Mouse (Mus musculus) stomach, embryonic 15.5 days (tissue): Measurements from ENCODE around the gene Tlr8. TPM values are rescaled to one million over a fixed set of nuclear protein-coding genes. Genes with fewer than 3 reads are reported as not detected.

ENCODE experiments used
- ATAC-seq: fragments of 200-750 bp; cut with Nextera tagmentation; 2 replicates; pipeline ENCODE4 v1.8.0; 2017; ENCODE audit warnings: low read depth, moderate number of reproducible peaks, moderate TSS enrichment; ENCODE audit not compliant: insufficient read depth, low FRiP score
- H3K27ac ChIP-seq: fragments of 300-500 bp; sonication (generic); 2 replicates; pipeline ENCODE4 v1.5.1; 2015; ENCODE audit warnings: mild to moderate bottlenecking, inconsistent platforms
- H3K27me3 ChIP-seq: fragments of 300-500 bp; sonication (generic); replicated peaks from 2 replicates; pipeline ENCODE4 v1.6.1; 2015; ENCODE audit warnings: inconsistent platforms
- H3K36me3 ChIP-seq: fragments of 300-500 bp; sonication (generic); 2 replicates; pipeline ENCODE4 v1.6.1; 2015; ENCODE audit warnings: inconsistent platforms
- H3K4me1 ChIP-seq: fragments of 300-500 bp; sonication (generic); 2 replicates; pipeline ENCODE4 v1.6.1; 2015; ENCODE audit warnings: inconsistent platforms
- H3K4me2 ChIP-seq: fragments of 300-500 bp; sonication (generic); 2 replicates; pipeline ENCODE4 v1.6.1; 2015; ENCODE audit warnings: mild to moderate bottlenecking, inconsistent platforms
- H3K4me3 ChIP-seq: fragments of 300-500 bp; sonication (generic); replicated peaks from 2 replicates; pipeline ENCODE4 v1.5.1; 2015; ENCODE audit warnings: inconsistent platforms
- H3K9ac ChIP-seq: fragments of 300-500 bp; sonication (generic); 2 replicates; pipeline ENCODE4 v1.6.1; 2015; ENCODE audit warnings: inconsistent platforms
- H3K9me3 ChIP-seq: fragments of 300-500 bp; sonication (generic); 2 replicates; pipeline ENCODE4 v1.6.1; 2016; ENCODE audit warnings: inconsistent platforms
- WGBS: fragments of 180-500 bp; shearing (Covaris S2); methylation state at CpG from one replicate; pipeline ENCODE4 v1.1.7; 2015; 5-methylcytosine and 5-hydroxymethylcytosine counted together
- polyA plus RNA-seq: library from polyadenylated mRNA; unstranded; fragments of >200 nt; fragmentation: Nextera tagmentation; extraction: Ambion mirVana; gene quantifications from 2 replicates; pipeline ENCODE4 v1.2.1, GENCODE M21; 2015

The Tlr8 gene
- polyA plus RNA-seq, 1 experiment from 2014 or later, result 0.55 TPM

GRCm38 (mm10) chrX:167227138-167227537 is 37.0 kb downstream of the Tlr8 start:
- H3K4me2 ChIP-seq, result no peak overlapping the region
- no peaks in the 10 kb centered on the region for H3K9me3 ChIP-seq
- WGBS, result 77% methylated on average over 7 of the region's 7 CpGs
- H3K9ac ChIP-seq, result no peak overlapping the region
- H3K4me1 ChIP-seq, result no peaks in the 10 kb centered on the region
- H3K27me3 ChIP-seq, result no peaks in the 10 kb centered on the region
- H3K4me3 ChIP-seq, result no peak overlapping the region
- ATAC-seq, result no peak
- no peak overlapping the region for H3K27ac ChIP-seq
- H3K36me3 ChIP-seq, result no peaks in the 10 kb centered on the region

- Histone ChIP-seq H3K27me3 (no peaks in the 10 kb centered on the region), H3K27ac (no peak overlapping the region), H3K9ac (no peak overlapping the region), H3K4me1 (no peaks in the 10 kb centered on the region), H3K9me3 (no peaks in the 10 kb centered on the region), H3K4me2 (no peak overlapping the region), H3K4me3 (no peak overlapping the region), H3K36me3 (no peaks in the 10 kb centered on the region)
- 91% methylated on average over 5 of the region's 5 CpGs for WGBS
- ATAC-seq, result no peak
Observed at GRCm38 (mm10) chrX:167226570-167226969, 37.6 kb downstream of the Tlr8 start.

- Histone ChIP-seq H3K27me3 (no peaks in the 10 kb centered on the region), H3K27ac (0 out of 2 replicates have a peak overlapping the region, but pooled peaks have one; percentile 57), H3K4me3 (no peak overlapping the region), H3K9me3 (no peaks in the 10 kb centered on the region), H3K4me1 (no peaks in the 10 kb centered on the region), H3K36me3 (no peaks in the 10 kb centered on the region), H3K9ac (no peak overlapping the region), H3K4me2 (no peak overlapping the region)
- ATAC-seq, result no peak; the same call in 1 of the 2 replicates
- WGBS, result 16% methylated on average over 8 of the region's 8 CpGs
Observed at GRCm38 (mm10) chrX:167212707-167213106, 51.4 kb downstream of the Tlr8 start.

- 53% methylated on average over 9 of the region's 9 CpGs for WGBS
- no peaks in the 10 kb centered on the region for H3K4me1 ChIP-seq
- ATAC-seq, result no peak
- 0 out of 2 replicates have a peak overlapping the region, but pooled peaks have one; percentile 57 for H3K27ac ChIP-seq
- H3K9ac ChIP-seq, result no peak overlapping the region
- H3K4me2 ChIP-seq, result no peak overlapping the region
- no peaks in the 10 kb centered on the region for H3K27me3 ChIP-seq
- H3K36me3 ChIP-seq, result no peaks in the 10 kb centered on the region
- H3K4me3 ChIP-seq, result no peak overlapping the region
- H3K9me3 ChIP-seq, result no peaks in the 10 kb centered on the region
Observed at GRCm38 (mm10) chrX:167211871-167212555, 52.1 kb downstream of the Tlr8 start.

- Histone ChIP-seq H3K4me2 (peak overlapping the region; percentile 8; the same call in 1 of the 2 replicates), H3K9ac (no peak overlapping the region), H3K27ac (peak overlapping the region; percentile 89), H3K4me3 (no peak overlapping the region; the same call in 1 of the 2 replicates), H3K4me1 (no peaks in the 10 kb centered on the region), H3K27me3 (no peaks in the 10 kb centered on the region), H3K36me3 (no peaks in the 10 kb centered on the region), H3K9me3 (no peaks in the 10 kb centered on the region)
- no peak for ATAC-seq
- 39% methylated on average over 6 of the region's 6 CpGs for WGBS
Observed at GRCm38 (mm10) chrX:167210319-167210728, 53.8 kb downstream of the Tlr8 start.

GRCm38 (mm10) chrX:167209828-167210227 is 54.3 kb downstream of the Tlr8 start:
- 54% methylated on average over 8 of the region's 8 CpGs for WGBS
- no peaks in the 10 kb centered on the region for H3K27me3 ChIP-seq
- H3K36me3 ChIP-seq, result no peaks in the 10 kb centered on the region
- peak overlapping the region; percentile 89 for H3K27ac ChIP-seq
- ATAC-seq, result no peak
- no peaks in the 10 kb centered on the region for H3K9me3 ChIP-seq
- H3K4me1 ChIP-seq, result no peaks in the 10 kb centered on the region
- H3K4me2 ChIP-seq, result peak overlapping the region; percentile 49
- H3K4me3 ChIP-seq, result peak overlapping the region; percentile 56
- no peak overlapping the region for H3K9ac ChIP-seq

GRCm38 (mm10) chrX:167208978-167209754 is 55.0 kb downstream of the Tlr8 start, which contains the start of gene Tmsb4x:
Gene Tmsb4x, minus strand, starts transcription at chrX:167209315.
- Histone ChIP-seq H3K9ac (peak within 1 kb of the TSS; percentile 63), H3K27ac (peak within 1 kb of the TSS; percentile 89), H3K9me3 (no peaks in the 10 kb centered on the region), H3K4me1 (no peaks in the 10 kb centered on the region), H3K4me3 (peak within 1 kb of the TSS; percentile 56), H3K36me3 (no peaks in the 10 kb centered on the region), H3K4me2 (peak within 1 kb of the TSS; percentile 49), H3K27me3 (no peaks in the 10 kb centered on the region)
- WGBS, result 16% methylated on average over 39 of the region's 39 CpGs
- ATAC-seq, result peak; percentile 83

GRCm38 (mm10) chrX:167208506-167208820 is 55.7 kb downstream of the Tlr8 start:
- Histone ChIP-seq H3K27me3 (no peaks in the 10 kb centered on the region), H3K4me3 (peak overlapping the region; percentile 56)
- WGBS, result 15% methylated on average over 16 of the region's 16 CpGs

GRCm38 (mm10) chrX:167207741-167208505 is 56.2 kb downstream of the Tlr8 start:
- Histone ChIP-seq H3K36me3 (no peaks in the 10 kb centered on the region), H3K4me3 (peak overlapping the region; percentile 56), H3K27ac (peak overlapping the region; percentile 89), H3K9ac (peak overlapping the region; percentile 63), H3K4me1 (no peaks in the 10 kb centered on the region), H3K4me2 (peak overlapping the region; percentile 43), H3K9me3 (no peaks in the 10 kb centered on the region), H3K27me3 (no peaks in the 10 kb centered on the region)
- no peak for ATAC-seq
- 18% methylated on average over 25 of the region's 25 CpGs for WGBS

More at GRCm38 (mm10) chrX:167208506-167208820, 55.7 kb downstream of the Tlr8 start:
- Histone ChIP-seq H3K9me3 (no peaks in the 10 kb centered on the region), H3K4me1 (no peaks in the 10 kb centered on the region), H3K27ac (peak overlapping the region; percentile 89), H3K4me2 (peak overlapping the region; percentile 5; the same call in 1 of the 2 replicates), H3K9ac (peak overlapping the region; percentile 63), H3K36me3 (no peaks in the 10 kb centered on the region)
- no peak for ATAC-seq

- H3K4me2 ChIP-seq, result peak overlapping the region; percentile 43; the same call in 1 of the 2 replicates
- no peak overlapping the region for H3K4me3 ChIP-seq
- no peaks in the 10 kb centered on the region for H3K9me3 ChIP-seq
- H3K27me3 ChIP-seq, result no peaks in the 10 kb centered on the region
- no peak for ATAC-seq
- H3K4me1 ChIP-seq, result no peaks in the 10 kb centered on the region
- H3K9ac ChIP-seq, result no peak overlapping the region
- 63% methylated on average over 8 of the region's 8 CpGs for WGBS
- peak overlapping the region; percentile 48; the same call in 1 of the 2 replicates for H3K27ac ChIP-seq
- no peaks in the 10 kb centered on the region for H3K36me3 ChIP-seq
Observed at GRCm38 (mm10) chrX:167205813-167206520, 58.2 kb downstream of the Tlr8 start.

- Histone ChIP-seq H3K9ac (no peak overlapping the region), H3K27me3 (no peaks in the 10 kb centered on the region), H3K9me3 (no peaks in the 10 kb centered on the region), H3K4me3 (no peak overlapping the region), H3K4me1 (no peaks in the 10 kb centered on the region), H3K27ac (no peak overlapping the region), H3K4me2 (no peak overlapping the region), H3K36me3 (no peaks in the 10 kb centered on the region)
- no peak for ATAC-seq
- WGBS, result 68% methylated on average over 2 of the region's 2 CpGs
Observed at GRCm38 (mm10) chrX:167201365-167201764, 62.8 kb downstream of the Tlr8 start.
